Comparison of ENCODE assay signal across 7 mouse cellular contexts in the genomic region with DNA sequence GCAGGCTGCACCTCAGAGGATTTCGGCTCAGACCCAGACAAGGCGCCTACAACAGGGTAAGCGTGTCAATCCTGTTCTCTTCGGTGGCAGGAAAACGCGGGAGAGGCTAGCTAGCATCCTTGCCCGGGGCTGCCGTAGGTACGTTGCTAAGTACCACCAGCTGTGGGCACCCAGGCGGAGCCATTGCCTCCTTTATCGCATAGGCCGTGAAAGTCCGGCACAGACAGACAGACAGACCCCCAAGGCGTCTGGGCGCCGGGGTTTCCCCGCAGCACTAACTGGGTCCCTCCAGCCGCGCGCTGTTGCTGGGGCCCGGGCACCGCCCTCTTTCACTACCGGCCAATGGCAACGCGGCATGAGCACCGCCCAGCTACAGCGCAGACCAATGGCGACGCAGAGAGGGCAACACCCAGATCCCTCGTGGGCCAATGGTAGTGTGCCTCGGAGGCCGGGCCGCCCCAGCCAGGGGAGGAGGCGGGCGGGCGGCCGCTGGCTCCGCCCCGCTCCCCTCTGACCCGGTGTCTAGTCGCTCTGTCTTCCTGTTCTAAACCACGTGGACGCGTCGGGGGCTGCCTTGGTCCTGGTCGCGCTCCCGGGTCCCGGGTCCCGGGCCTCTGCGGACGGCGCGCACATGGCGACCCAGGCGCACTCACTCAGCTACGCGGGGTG. TPM values are rescaled to one million over a fixed set of nuclear protein-coding genes. Genes with fewer than 3 reads are reported as not detected.
A peak's percentile ranks its signal among the peaks of the same experiment; 100 is the strongest.
DNase-seq lines count a peak whose midpoint lies in the region; ATAC-seq lines count a peak whose summit lies in the region.

A gene (plus strand): TSS at position 502 of the 669 bp plus-strand sequence.

- DNase-seq in adrenal gland, adult 18-20 months (ENCODE audit: low spot score in 2 of 2): peak; percentile 86 to 88
- peak; percentile 99 for DNase-seq in embryo, embryonic 11 days
- DNase-seq in gastrocnemius, postnatal 36 days: peak; percentile 89 to 93
- peak; percentile 95 to 97 for DNase-seq in left cerebral cortex, postnatal 25 days (ENCODE audit: low spot score in 2 of 2)
- DNase-seq in midbrain, embryonic 10.5 days (ENCODE audit: low spot score): peak; percentile 98
- DNase-seq in right cerebral cortex, postnatal 4 days: peak; percentile 89

- no peaks in the 10 kb centered on the region for H3K27me3 ChIP-seq in intestine, embryonic 15.5 days (replicated peaks)
- H3K27me3 ChIP-seq in midbrain, embryonic 10.5 days (ENCODE audit: low read depth, poor library complexity, severe bottlenecking): peaks cover 10% of the 10 kb centered on the region; the same call in 1 of the 2 replicates

- peak within 1 kb of the TSS; percentile 74 for H3K9ac ChIP-seq in intestine, embryonic 15.5 days

- ATAC-seq in intestine, embryonic 15.5 days: peak; percentile 100

- peak within 1 kb of the TSS; percentile 74 for H3K27ac ChIP-seq in intestine, embryonic 15.5 days
- peak within 1 kb of the TSS; percentile 90 for H3K27ac ChIP-seq in midbrain, embryonic 10.5 days (replicated peaks)

- H3K36me3 ChIP-seq in intestine, embryonic 15.5 days: no peaks in the 10 kb centered on the region
- peaks cover 7% of the 10 kb centered on the region for H3K36me3 ChIP-seq in midbrain, embryonic 10.5 days

- intact Hi-C loops in gastrocnemius, postnatal 36 days (cut with DNase I): loop anchor here (5.0 kb wide), 2 partner anchors 34 to 151 kb away; a partner anchor contains a TSS
- intact Hi-C loops in left cerebral cortex, postnatal 25 days (cut with DNase I): loop anchor here (2.0 kb wide), 1 partner anchor 150 kb away; a partner anchor contains a TSS

- H3K4me2 ChIP-seq in intestine, embryonic 15.5 days (replicated peaks): peak within 1 kb of the TSS; percentile 78

- H3K4me1 ChIP-seq in intestine, embryonic 15.5 days (replicated peaks): no peaks in the 10 kb centered on the region; the same call in 1 of the 2 replicates
- peaks cover 23% of the 10 kb centered on the region for H3K4me1 ChIP-seq in midbrain, embryonic 10.5 days

- under 1% methylated on average over 58 of the region's 58 CpGs for WGBS in intestine, embryonic 15.5 days
- WGBS in midbrain, embryonic 10.5 days: under 1% methylated on average over 53 of the region's 58 CpGs

- H3K9me3 ChIP-seq in intestine, embryonic 15.5 days: no peaks in the 10 kb centered on the region
- H3K9me3 ChIP-seq in midbrain, embryonic 10.5 days (replicated peaks): no peaks in the 10 kb centered on the region

- peak within 1 kb of the TSS; percentile 84 for H3K4me3 ChIP-seq in intestine, embryonic 15.5 days (replicated peaks)
- H3K4me3 ChIP-seq in midbrain, embryonic 10.5 days: peak within 1 kb of the TSS; percentile 69

RNA-seq across cellular contexts. Expression of the gene that starts here (rescaled TPM):
- 10 to 100 TPM; 18.5 to 28.8 TPM for total RNA-seq in adrenal gland, adult 18-20 months (2021)
- 10 to 100 TPM in 1 of 2 experiments, 1 to 10 TPM in 1; 4.8 to 11.0 TPM for total RNA-seq in gastrocnemius, postnatal 36 days (2021)
- polyA plus RNA-seq in intestine, embryonic 15.5 days (2015; fragmentation: Nextera tagmentation; extraction: Ambion mirVana): 63.0 and 67.1 TPM in 2 replicates
- 10 to 100 TPM; 12.5 to 13.3 TPM for total RNA-seq in left cerebral cortex, postnatal 25 days (2021)
- 65.3 and 83.0 TPM in 2 replicates for polyA plus RNA-seq in midbrain, embryonic 10.5 days (2016; fragmentation: Nextera tagmentation; extraction: Ambion mirVana)

Comparison
In these comparisons a context has a peak if more than half of its experiments do, and no peak if none do; other contexts are left out.
1. Peak in every context shown above with its lines: DNase-seq, ATAC-seq, H3K4me3 ChIP-seq and H3K27ac ChIP-seq.